Mouse (Mus musculus) erythroblast, adult 5-6 weeks (primary cell): ENCODE measurements around the gene Lgr4. TPM values are rescaled to one million over a fixed set of nuclear protein-coding genes. Genes with fewer than 3 reads are reported as not detected.

Experiments used
- total RNA-seq, 2 experiments: library from RNA; stranded (forward) in 1 of 2; stranded (reverse) in 1 of 2; fragments of 150-400 nt in 1 of 2; fragments of 200-764, 138-1000 nt in 1 of 2; gene quantifications; 2 replicates each; pipeline versions ENCODE4 v1.2.3 to v1.2.4; 2015 to 2017; ENCODE audit warnings: low replicate concordance in 2 of 2

Lgr4 gene
- total RNA-seq, 2 experiments from 2014 or later = 0.51 to 1.2 TPM

Other genes with a start within 250 kb of the Lgr4 start
- not detected in 2 replicates for gene Bdnf, start 242.9 kb upstream of the Lgr4 start, total RNA-seq (2015; ENCODE audit: low replicate concordance)
- gene Bdnf, start 242.9 kb upstream of the Lgr4 start, total RNA-seq (2017; ENCODE audit: low replicate concordance) = not detected in 2 replicates
- 15.3 and 23.4 TPM in 2 replicates for gene Lin7c, start 26.8 kb upstream of the Lgr4 start, total RNA-seq (2015; ENCODE audit: low replicate concordance)
- gene Lin7c, start 26.8 kb upstream of the Lgr4 start, total RNA-seq (2017; ENCODE audit: low replicate concordance) = 26.3 and 32.1 TPM in 2 replicates
- 25.3 and 42.1 TPM in 2 replicates for gene Ccdc34, start 100.2 kb downstream of the Lgr4 start, total RNA-seq (2015; ENCODE audit: low replicate concordance)
- 19.7 and 36.2 TPM in 2 replicates for gene Ccdc34, start 100.2 kb downstream of the Lgr4 start, total RNA-seq (2017; ENCODE audit: low replicate concordance)